Mouse (Mus musculus) hindbrain, embryonic 11.5 days (tissue): ENCODE measurements around the gene Rnf214. TPM values are rescaled to one million over a fixed set of nuclear protein-coding genes. Genes with fewer than 3 reads are reported as not detected.

Experiments
- ATAC-seq: fragments of 200-750 bp; cut with Nextera tagmentation; 2 replicates; pipeline ENCODE4 v1.8.0; 2017; ENCODE audit warnings: mild to moderate bottlenecking, moderate TSS enrichment, moderate library complexity; ENCODE audit not compliant: low FRiP score
- DNase-seq: peaks from one replicate; pipeline ENCODE4 v3.0.0-alpha.2; 2015; ENCODE audit warnings: low spot score
- H3K27ac ChIP-seq: fragments of 300-500 bp; sonication (generic); 2 replicates; pipeline ENCODE4 v1.5.1; 2014; ENCODE audit warnings: mild to moderate bottlenecking, low read depth, low read length
- H3K27me3 ChIP-seq: fragments of 300-500 bp; sonication (generic); 2 replicates; pipeline ENCODE4 v1.6.1; 2014; ENCODE audit warnings: mild to moderate bottlenecking, low read length, moderate library complexity, mixed read lengths; ENCODE audit not compliant: control insufficient read depth, insufficient read depth
- H3K36me3 ChIP-seq: fragments of 300-500 bp; sonication (generic); 2 replicates; pipeline ENCODE4 v1.6.1; 2014; ENCODE audit warnings: mild to moderate bottlenecking, low read length, moderate library complexity, mixed read lengths; ENCODE audit not compliant: control insufficient read depth, insufficient read depth
- H3K4me1 ChIP-seq: fragments of 300-500 bp; sonication (generic); replicated peaks from 2 replicates; pipeline ENCODE4 v1.6.1; 2014; ENCODE audit warnings: low read length, mixed read lengths; ENCODE audit not compliant: control insufficient read depth, insufficient read depth
- H3K4me2 ChIP-seq: fragments of 300-500 bp; sonication (generic); replicated peaks from 2 replicates; pipeline ENCODE4 v1.6.1; 2014; ENCODE audit warnings: mild to moderate bottlenecking, low read depth, low read length
- H3K4me3 ChIP-seq: fragments of 300-500 bp; sonication (generic); 2 replicates; pipeline ENCODE4 v1.5.1; 2014; ENCODE audit warnings: low read depth, low read length
- H3K9ac ChIP-seq: fragments of 300-500 bp; sonication (generic); 2 replicates; pipeline ENCODE4 v1.6.1; 2014; ENCODE audit warnings: low read depth, low read length
- H3K9me3 ChIP-seq: fragments of 300-500 bp; sonication (generic); 2 replicates; pipeline ENCODE4 v1.6.1; 2016; ENCODE audit warnings: low read length; ENCODE audit not compliant: control insufficient read depth
- WGBS: fragments of 180-500 bp; shearing (Covaris S2); extraction: QIAGEN DNeasy Blood & Tissue Kit; methylation state at CpG from one replicate; pipeline ENCODE4 v1.1.7; 2014; 5-methylcytosine and 5-hydroxymethylcytosine counted together
- polyA plus RNA-seq: library from polyadenylated mRNA; unstranded; fragments of >200 nt; fragmentation: Nextera tagmentation; extraction: Ambion mirVana; gene quantifications from 2 replicates; pipeline ENCODE4 v1.2.1, GENCODE M21; 2014

Gene Rnf214
- polyA plus RNA-seq, 1 experiment from 2014 or later, result 109 TPM

- ATAC-seq, result no peak
- WGBS, result 81% methylated on average over 9 of the region's 9 CpGs
- Histone ChIP-seq H3K36me3 (no peaks in the 10 kb centered on the region), H3K9ac (no peak overlapping the region), H3K27me3 (no peaks in the 10 kb centered on the region), H3K27ac (no peak overlapping the region), H3K9me3 (no peaks in the 10 kb centered on the region), H3K4me1 (no peaks in the 10 kb centered on the region), H3K4me3 (no peak overlapping the region), H3K4me2 (no peak overlapping the region)
- DNase-seq, result no peak
Measured at GRCm38 (mm10) chr9:45818406-45819011, 88.2 kb downstream of the Rnf214 start.

- H3K27me3 ChIP-seq, result no peaks in the 10 kb centered on the region
- H3K4me2 ChIP-seq, result no peak overlapping the region
- ATAC-seq, result no peak
- no peak overlapping the region for H3K9ac ChIP-seq
- no peaks in the 10 kb centered on the region for H3K4me1 ChIP-seq
- H3K36me3 ChIP-seq, result no peaks in the 10 kb centered on the region
- DNase-seq, result no peak
- H3K27ac ChIP-seq, result no peak overlapping the region
- H3K9me3 ChIP-seq, result no peaks in the 10 kb centered on the region
- 92% methylated on average over 10 of the region's 10 CpGs for WGBS
- no peak overlapping the region for H3K4me3 ChIP-seq
Measured at GRCm38 (mm10) chr9:45815525-45815924, 91.2 kb downstream of the Rnf214 start.

- no peak overlapping the region for H3K9ac ChIP-seq
- no peaks in the 10 kb centered on the region for H3K27me3 ChIP-seq
- no peaks in the 10 kb centered on the region for H3K4me1 ChIP-seq
- no peaks in the 10 kb centered on the region for H3K9me3 ChIP-seq
- H3K36me3 ChIP-seq, result no peaks in the 10 kb centered on the region
- no peak overlapping the region for H3K27ac ChIP-seq
- ATAC-seq, result no peak
- no peak for DNase-seq
- no peak overlapping the region for H3K4me3 ChIP-seq
- 88% methylated on average over 9 of the region's 9 CpGs for whole genome bisulfite sequencing
- H3K4me2 ChIP-seq, result no peak overlapping the region
Measured at GRCm38 (mm10) chr9:45815113-45815512, 91.6 kb downstream of the Rnf214 start.

Other genes starting within 250 kb of the Rnf214 start
- gene Cep164, start 78.2 kb downstream of the Rnf214 start, polyA plus RNA-seq, result 12.9 and 19.5 TPM in 2 replicates
- 29.6 and 31.1 TPM in 2 replicates for gene Bace1, start 68.3 kb downstream of the Rnf214 start, polyA plus RNA-seq
- gene Pcsk7, start 414 bp downstream of the Rnf214 start, polyA plus RNA-seq, result 13.3 and 15.7 TPM in 2 replicates
- 19.6 and 28.8 TPM in 2 replicates for gene Tagln, start 29.1 kb upstream of the Rnf214 start, polyA plus RNA-seq
- gene Sidt2, start 48.3 kb upstream of the Rnf214 start, polyA plus RNA-seq, result 23.4 and 23.6 TPM in 2 replicates
- 282 and 301 TPM in 2 replicates for gene Pafah1b2, start 105.8 kb upstream of the Rnf214 start, polyA plus RNA-seq
- gene Sik3, start 105.9 kb upstream of the Rnf214 start, polyA plus RNA-seq, result 9.0 and 10.1 TPM in 2 replicates